Mouse (Mus musculus) ES-E14 (cell line): ENCODE measurements around the gene Usp15.

Experiments used
- CHD2 ChIP-seq: IDR thresholded peaks from 2 replicates; pipeline ENCODE4 v1.6.1; 2014; ENCODE audit warnings: mild to moderate bottlenecking, low read depth, low read length, inconsistent platforms
- HCFC1 ChIP-seq: IDR thresholded peaks from 2 replicates; pipeline ENCODE4 v1.6.1; 2012; ENCODE audit warnings: low read length, inconsistent platforms, borderline replicate concordance; ENCODE audit not compliant: insufficient read depth
- MAFK ChIP-seq: IDR thresholded peaks from 2 replicates; pipeline ENCODE4 v1.6.1; 2014; ENCODE audit warnings: mild to moderate bottlenecking, low read depth, low read length, inconsistent platforms; ENCODE audit not compliant: insufficient read depth
- ZC3H11A ChIP-seq: IDR thresholded peaks from 2 replicates; pipeline ENCODE4 v1.6.1; 2012; ENCODE audit warnings: low read depth, mild to moderate bottlenecking, inconsistent platforms, low read length, borderline replicate concordance

DNA sequence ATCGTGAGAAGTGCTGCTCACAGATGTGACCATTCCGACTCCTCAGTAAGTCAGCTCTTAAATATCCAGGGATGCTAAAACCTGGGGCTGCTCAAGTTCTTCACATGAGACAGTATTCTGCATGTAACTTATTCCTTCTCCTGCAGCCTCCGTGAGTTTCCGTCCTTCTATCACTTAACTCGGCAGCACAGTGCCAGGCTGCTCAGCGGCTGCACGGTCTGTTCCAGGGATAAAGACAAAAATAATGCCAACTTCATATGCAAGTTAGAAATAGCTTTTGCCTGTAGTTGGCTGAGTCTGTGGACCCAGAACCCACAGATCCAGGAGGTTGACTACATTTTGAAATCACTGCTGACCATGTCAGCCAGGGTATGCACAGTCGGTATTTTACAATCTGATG is 52.5 kb downstream of the Usp15 start:
- TF ChIP-seq HCFC1 (no peak), ZC3H11A (no peak), CHD2 (no peak), MAFK (no peak)
